Mouse (Mus musculus) thymus, adult 2 months (tissue): ENCODE measurements around the gene Snrpc.

Experiments used
- CTCF ChIP-seq: fragments of 200-500 bp; IDR thresholded peaks from 2 replicates; pipeline ENCODE4 v1.5.1; 2012; ENCODE audit warnings: mild to moderate bottlenecking, control low read depth, low read length, moderate library complexity, borderline replicate concordance; ENCODE audit not compliant: control insufficient read depth, poor library complexity, insufficient read depth; ENCODE audit errors: extremely low read depth
- POLR2A ChIP-seq: fragments of 200-500 bp; IDR thresholded peaks from 2 replicates; pipeline ENCODE4 v1.6.1; 2012; ENCODE audit warnings: mild to moderate bottlenecking, low read length, control low read depth, moderate library complexity; ENCODE audit not compliant: control insufficient read depth, poor library complexity, insufficient read depth; ENCODE audit errors: extremely low read depth

- TF ChIP-seq POLR2A (no peak), CTCF (no peak)
These were observed 27.5 kb downstream of the Snrpc start for GRCm38 (mm10) chr17:27865461-27865860.
